Mouse (Mus musculus): ENCODE results near the gene Lhfp.

GRCm38 (mm10) chr3:53139205-53139604 lies 97.9 kb downstream of the Lhfp start:
- TF ChIP-seq CTCF (IDR thresholded peaks at IDR 0.05; ENCODE audit: borderline replicate concordance, extremely low read depth, insufficient read depth, insufficient read length) (no peak), POLR2A (IDR thresholded peaks at IDR 0.05; ENCODE audit: borderline replicate concordance, extremely low read depth, insufficient read depth, insufficient read length, poor library complexity, severe bottlenecking) (no peak)

Measured in brain, embryonic 14.5 days (tissue).